Mouse (Mus musculus) heart, postnatal 36 days (tissue): ENCODE data around the gene Ccr5. TPM values are rescaled to one million over a fixed set of nuclear protein-coding genes. Genes with fewer than 3 reads are reported as not detected.
A peak's percentile ranks its signal among the peaks of the same experiment; 100 is the strongest.
"Not testable (repeated sequence)": the region's sequence is repeated elsewhere in the genome, so short reads cannot be mapped to it uniquely, and the experiment has no call there.

Source experiments
- DNase-seq, 2 experiments: peaks; one replicate each; pipeline ENCODE4 v3.0.0; 2021 to 2022
- intact Hi-C: fragments of 180-260 bp; cut with DNase I; formaldehyde crosslinking; loops from one replicate; pipeline ENCODE4 v1.15.1; 2025
- total RNA-seq, 2 experiments: library from RNA; stranded (reverse); gene quantifications; 2 replicates each; pipeline ENCODE4 v1.2.3; 2021

The Ccr5 gene
- 1 to 10 TPM; 1.5 to 5.1 TPM for total RNA-seq

GRCm38 (mm10) chr9:124121387-124122184 lies at the start of gene Ccr5:
Ccr5 (plus strand) TSS chr9:124121543.
- intact Hi-C loops = no loop called here

GRCm38 (mm10) chr9:124079803-124080202 lies 41.5 kb upstream of the Ccr5 start:
- intact Hi-C loops = no loop called here

More at GRCm38 (mm10) chr9:124121387-124122184, at the start of gene Ccr5:
- DNase-seq = no peak

GRCm38 (mm10) chr9:124080471-124080870 lies 40.9 kb upstream of the Ccr5 start:
- intact Hi-C loops, DNase-seq: not testable (repeated sequence)

More at GRCm38 (mm10) chr9:124079803-124080202, 41.5 kb upstream of the Ccr5 start:
- no peak for DNase-seq

- intact Hi-C loops = no loop called here
Measured at GRCm38 (mm10) chr9:124090441-124090840, 30.9 kb upstream of the Ccr5 start.

GRCm38 (mm10) chr9:124099127-124099526 lies 22.2 kb upstream of the Ccr5 start:
- intact Hi-C loops = no loop called here
- DNase-seq = no peak

More at GRCm38 (mm10) chr9:124090441-124090840, 30.9 kb upstream of the Ccr5 start:
- no peak for DNase-seq

GRCm38 (mm10) chr9:124100357-124100756 lies 21.0 kb upstream of the Ccr5 start:
- no peak for DNase-seq
- intact Hi-C loops = no loop called here

GRCm38 (mm10) chr9:124101723-124102122 lies 19.6 kb upstream of the Ccr5 start, which contains the start of gene Ccr2:
Ccr2 (plus strand) TSS chr9:124101950.
- no peak for DNase-seq
- intact Hi-C loops = no loop called here

- DNase-seq = no peak
- intact Hi-C loops = no loop called here
Measured at GRCm38 (mm10) chr9:124103199-124103598, 18.1 kb upstream of the Ccr5 start.

- intact Hi-C loops = no loop called here
- no peak for DNase-seq
Measured at GRCm38 (mm10) chr9:124105196-124105595, 16.1 kb upstream of the Ccr5 start.

GRCm38 (mm10) chr9:124107232-124107631 lies 14.1 kb upstream of the Ccr5 start:
- intact Hi-C loops = no loop called here
- no peak for DNase-seq

GRCm38 (mm10) chr9:124108356-124109127 lies 12.8 kb upstream of the Ccr5 start:
- DNase-seq = no peak
- intact Hi-C loops = no loop called here

- intact Hi-C loops = no loop called here
- no peak for DNase-seq
Measured at GRCm38 (mm10) chr9:124111997-124112396, 9.3 kb upstream of the Ccr5 start.

- DNase-seq = no peak
Measured at GRCm38 (mm10) chr9:124112591-124113239, 8.6 kb upstream of the Ccr5 start.

GRCm38 (mm10) chr9:124113777-124114176 lies 7.6 kb upstream of the Ccr5 start:
- intact Hi-C loops = no loop called here
- DNase-seq = no peak

More at GRCm38 (mm10) chr9:124112591-124113239, 8.6 kb upstream of the Ccr5 start:
- intact Hi-C loops = no loop called here

- intact Hi-C loops = no loop called here
- peak in 1 of 2 experiments; percentile 44 for DNase-seq
Measured at GRCm38 (mm10) chr9:124118489-124118888, 2.9 kb upstream of the Ccr5 start.

- DNase-seq = no peak
- intact Hi-C loops = loop anchor here (5.0 kb wide), 1 partner anchor 93 kb away; no protein-coding TSS in a partner anchor
Measured at GRCm38 (mm10) chr9:124125576-124125975, 4.2 kb downstream of the Ccr5 start.

- DNase-seq = no peak
- intact Hi-C loops = loop anchor here (5.0 kb wide), 1 partner anchor 94 kb away; no protein-coding TSS in a partner anchor
Measured at GRCm38 (mm10) chr9:124126373-124126772, 5.0 kb downstream of the Ccr5 start.

- intact Hi-C loops = loop anchor here (5.0 kb wide), 1 partner anchor 95 kb away; no protein-coding TSS in a partner anchor
Measured at GRCm38 (mm10) chr9:124127412-124127811, 6.1 kb downstream of the Ccr5 start.

GRCm38 (mm10) chr9:124128379-124128778 lies 7.0 kb downstream of the Ccr5 start:
- intact Hi-C loops = loop anchor here (5.0 kb wide), 1 partner anchor 96 kb away; no protein-coding TSS in a partner anchor
- DNase-seq = peak; percentile 30 to 49

More at GRCm38 (mm10) chr9:124127412-124127811, 6.1 kb downstream of the Ccr5 start:
- DNase-seq = no peak

- DNase-seq, intact Hi-C loops: not testable (repeated sequence)
Measured at GRCm38 (mm10) chr9:124132899-124133298, 11.6 kb downstream of the Ccr5 start.
